Comparison of ENCODE assay signal across 9 mouse cellular contexts in genomic region chr14:77580106-77580936, GRCm38 (mm10).
DNase-seq lines count a peak whose midpoint lies in the region; ATAC-seq and TF ChIP-seq lines count a peak whose summit lies in the region.
"Had no signal": no experiment of that assay in that cellular context is flagged by ENCODE, and none has a peak within 500 bp of the region (broad histone marks: within the 10 kb centered on the region; RNA-seq: fewer than 3 reads in every experiment).

No protein-coding gene starts in this region.

- 51% methylated on average over 14 of the region's 14 CpGs for WGBS in intestine, postnatal 0 days
- WGBS in intestine, embryonic 16.5 days, result 56% methylated on average over 14 of the region's 14 CpGs
- 69% methylated on average over 14 of the region's 14 CpGs for WGBS in embryonic facial prominence, embryonic 10.5 days
- WGBS in hindbrain, embryonic 10.5 days, result 73% methylated on average over 14 of the region's 14 CpGs

- H3K4me2 ChIP-seq in intestine, postnatal 0 days (replicated peaks; ENCODE audit: low read depth), result 0 out of 2 replicates have a peak overlapping the region, but pooled peaks have one; percentile 6
- no peak overlapping the region for H3K4me2 ChIP-seq in intestine, embryonic 16.5 days (ENCODE audit: low read depth, low read length)

- peak; percentile 40 for DNase-seq in CD4-positive, CD25-positive, alpha-beta regulatory T cell, adult 2 months (ENCODE audit: low read depth, low spot score)
- peak; percentile 31 for DNase-seq in embryonic facial prominence, embryonic 10.5 days (ENCODE audit: low spot score)
- DNase-seq in heart, postnatal 4 days, result peak; percentile 23
- DNase-seq in adrenal gland, adult 8-10 months, result no peak
- DNase-seq in hindbrain, embryonic 10.5 days (ENCODE audit: low spot score), result no peak
- DNase-seq in adrenal gland, postnatal 36 days, result no peak
- DNase-seq: kidney, postnatal 25 days had no signal

- no peaks in the 10 kb centered on the region for H3K4me1 ChIP-seq in intestine, postnatal 0 days (replicated peaks; ENCODE audit: control insufficient read depth, insufficient read depth, low read length)
- H3K4me1 ChIP-seq in intestine, embryonic 16.5 days (ENCODE audit: control insufficient read depth, insufficient read depth, low read length), result no peaks in the 10 kb centered on the region
- peaks cover 50% of the 10 kb centered on the region for H3K4me1 ChIP-seq in embryonic facial prominence, embryonic 10.5 days
- H3K4me1 ChIP-seq in hindbrain, embryonic 10.5 days (replicated peaks), result peaks cover 39% of the 10 kb centered on the region

- TF ChIP-seq CTCF in intestine, postnatal 0 days (IDR thresholded peaks at IDR 0.05; ENCODE audit: low read depth), result no peak

- H3K27me3 ChIP-seq in intestine, postnatal 0 days (replicated peaks; ENCODE audit: control insufficient read depth, insufficient read depth, low read length), result no peaks in the 10 kb centered on the region
- no peaks in the 10 kb centered on the region for H3K27me3 ChIP-seq in intestine, embryonic 16.5 days (replicated peaks; ENCODE audit: control insufficient read depth, insufficient read depth, low read length)
- no peaks in the 10 kb centered on the region for H3K27me3 ChIP-seq in embryonic facial prominence, embryonic 10.5 days (replicated peaks; ENCODE audit: low read depth, poor library complexity, severe bottlenecking)
- no peaks in the 10 kb centered on the region for H3K27me3 ChIP-seq in hindbrain, embryonic 10.5 days (ENCODE audit: insufficient read depth, poor library complexity, severe bottlenecking)

- ATAC-seq in intestine, postnatal 0 days, result no peak
- ATAC-seq in intestine, embryonic 16.5 days, result no peak

- H3K4me3 ChIP-seq in intestine, postnatal 0 days (ENCODE audit: low read depth, low read length), result no peak overlapping the region
- no peak overlapping the region for H3K4me3 ChIP-seq in intestine, embryonic 16.5 days (ENCODE audit: low read length)
- no peak overlapping the region for H3K4me3 ChIP-seq in embryonic facial prominence, embryonic 10.5 days
- no peak overlapping the region for H3K4me3 ChIP-seq in hindbrain, embryonic 10.5 days

- no peak overlapping the region for H3K27ac ChIP-seq in intestine, postnatal 0 days (ENCODE audit: low read depth, low read length)
- H3K27ac ChIP-seq in intestine, embryonic 16.5 days (ENCODE audit: low read length), result no peak overlapping the region
- H3K27ac ChIP-seq in embryonic facial prominence, embryonic 10.5 days (replicated peaks), result peak overlapping the region; percentile 75
- H3K27ac ChIP-seq in hindbrain, embryonic 10.5 days, result no peak overlapping the region

- H3K9ac ChIP-seq in intestine, postnatal 0 days (ENCODE audit: low read depth, low read length), result no peak overlapping the region
- no peak overlapping the region for H3K9ac ChIP-seq in intestine, embryonic 16.5 days (ENCODE audit: low read depth, low read length)

- H3K36me3 ChIP-seq in intestine, postnatal 0 days (ENCODE audit: control insufficient read depth, insufficient read depth), result no peaks in the 10 kb centered on the region
- no peaks in the 10 kb centered on the region for H3K36me3 ChIP-seq in intestine, embryonic 16.5 days (ENCODE audit: control insufficient read depth, insufficient read depth, low read length)
- no peaks in the 10 kb centered on the region for H3K36me3 ChIP-seq in embryonic facial prominence, embryonic 10.5 days (replicated peaks)
- H3K36me3 ChIP-seq in hindbrain, embryonic 10.5 days, result no peaks in the 10 kb centered on the region

- no peaks in the 10 kb centered on the region for H3K9me3 ChIP-seq in intestine, postnatal 0 days (ENCODE audit: control insufficient read depth)
- no peaks in the 10 kb centered on the region for H3K9me3 ChIP-seq in intestine, embryonic 16.5 days (ENCODE audit: control insufficient read depth, low read length)
- H3K9me3 ChIP-seq in embryonic facial prominence, embryonic 10.5 days, result no peaks in the 10 kb centered on the region
- H3K9me3 ChIP-seq in hindbrain, embryonic 10.5 days, result no peaks in the 10 kb centered on the region

Comparison
In these comparisons a context has a peak if more than half of its experiments do, and no peak if none do; other contexts are left out.
1. DNase-seq: peak in CD4-positive, CD25-positive, alpha-beta regulatory T cell, adult 2 months (single experiment), embryonic facial prominence, embryonic 10.5 days (single experiment) and heart, postnatal 4 days (single experiment); none in adrenal gland, adult 8-10 months (single experiment), hindbrain, embryonic 10.5 days (single experiment) and adrenal gland, postnatal 36 days (0 of 2).